Mouse (Mus musculus): ENCODE data around the gene Atp2c1.

DNA sequence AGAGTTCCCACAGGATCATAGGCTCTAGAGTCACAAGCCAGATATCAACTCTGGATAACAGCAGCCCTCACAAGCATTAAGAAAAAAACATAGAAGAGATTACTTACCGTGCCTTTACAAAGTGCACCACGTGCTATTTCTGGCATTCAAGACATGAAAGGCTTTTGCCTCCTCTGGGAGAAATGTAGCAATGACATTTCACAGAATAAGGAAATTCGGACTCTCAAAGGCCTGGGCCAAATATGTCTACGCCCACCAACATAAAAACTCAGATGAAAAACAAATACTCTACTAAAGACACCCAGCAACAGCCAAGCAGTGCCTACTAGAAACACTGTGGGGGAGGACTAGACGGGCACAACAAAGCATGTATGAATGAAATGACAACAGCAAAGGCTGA is 38.8 kb downstream of the Atp2c1 start:
- TF ChIP-seq CTCF (conservative IDR thresholded peaks at IDR 0.05; ENCODE audit: low read length) = no peak
- TF ChIP-seq NANOG (IDR thresholded peaks at IDR 0.05; ENCODE audit: borderline replicate concordance, low read length) = no peak
